Mouse (Mus musculus): Measurements from ENCODE around the gene Apbb1.

Apbb1 gene

GRCm38 (mm10) chr7:105581094-105581703 lies at the start of gene Apbb1:
TSS of gene Apbb1 (minus strand) at chr7:105581653.
- DNase-seq (ENCODE audit: low spot score in 2 of 2), result peak in 1 of 2 experiments; percentile 30

- DNase-seq (ENCODE audit: low spot score in 2 of 2), result no peak
Measured at GRCm38 (mm10) chr7:105628633-105629032, 47.2 kb upstream of the Apbb1 start.

- DNase-seq (ENCODE audit: low spot score in 2 of 2), result no peak
Measured at GRCm38 (mm10) chr7:105625397-105625796, 43.9 kb upstream of the Apbb1 start.

GRCm38 (mm10) chr7:105621646-105622292 lies 40.3 kb upstream of the Apbb1 start:
- no peak for DNase-seq (ENCODE audit: low spot score in 2 of 2)

GRCm38 (mm10) chr7:105621053-105621452 lies 39.6 kb upstream of the Apbb1 start:
- no peak for DNase-seq (ENCODE audit: low spot score in 2 of 2)

GRCm38 (mm10) chr7:105619701-105620100 lies 38.2 kb upstream of the Apbb1 start:
- DNase-seq (ENCODE audit: low spot score in 2 of 2), result no peak

- DNase-seq (ENCODE audit: low spot score in 2 of 2), result no peak
Measured at GRCm38 (mm10) chr7:105617810-105618209, 36.4 kb upstream of the Apbb1 start.

- no peak for DNase-seq (ENCODE audit: low spot score in 2 of 2)
Measured at GRCm38 (mm10) chr7:105616561-105616960, 35.1 kb upstream of the Apbb1 start.

GRCm38 (mm10) chr7:105615720-105616119 lies 34.3 kb upstream of the Apbb1 start:
- DNase-seq (ENCODE audit: low spot score in 2 of 2), result no peak

GRCm38 (mm10) chr7:105614400-105614799 lies 32.9 kb upstream of the Apbb1 start:
- DNase-seq (ENCODE audit: low spot score in 2 of 2), result no peak

- DNase-seq (ENCODE audit: low spot score in 2 of 2), result no peak
Measured at GRCm38 (mm10) chr7:105611767-105612166, 30.3 kb upstream of the Apbb1 start.

GRCm38 (mm10) chr7:105608467-105608866 lies 27.0 kb upstream of the Apbb1 start:
- no peak for DNase-seq (ENCODE audit: low spot score in 2 of 2)

GRCm38 (mm10) chr7:105602860-105603623 lies 21.6 kb upstream of the Apbb1 start:
- peak in 1 of 2 experiments; percentile 38 for DNase-seq (ENCODE audit: low spot score in 2 of 2)

- DNase-seq (ENCODE audit: low spot score in 2 of 2), result no peak
Measured at GRCm38 (mm10) chr7:105590097-105590496, 8.6 kb upstream of the Apbb1 start.

GRCm38 (mm10) chr7:105588325-105588912 lies 7.0 kb upstream of the Apbb1 start:
- no peak for DNase-seq (ENCODE audit: low spot score in 2 of 2)

GRCm38 (mm10) chr7:105581959-105582358 lies 506 bp upstream of the Apbb1 start:
- no peak for DNase-seq (ENCODE audit: low spot score in 2 of 2)

GRCm38 (mm10) chr7:105580627-105581089 lies 795 bp downstream of the Apbb1 start:
- no peak for DNase-seq (ENCODE audit: low spot score in 2 of 2)

- DNase-seq (ENCODE audit: low spot score in 2 of 2), result no peak
Measured at GRCm38 (mm10) chr7:105578481-105578880, 3.0 kb downstream of the Apbb1 start.

GRCm38 (mm10) chr7:105577377-105577871 lies 4.0 kb downstream of the Apbb1 start:
- DNase-seq (ENCODE audit: low spot score in 2 of 2), result no peak

GRCm38 (mm10) chr7:105576166-105576748 lies 5.2 kb downstream of the Apbb1 start:
- no peak for DNase-seq (ENCODE audit: low spot score in 2 of 2)

GRCm38 (mm10) chr7:105574537-105574936 lies 6.9 kb downstream of the Apbb1 start:
- DNase-seq (ENCODE audit: low spot score in 2 of 2), result no peak

GRCm38 (mm10) chr7:105572949-105573348 lies 8.5 kb downstream of the Apbb1 start:
- DNase-seq (ENCODE audit: low spot score in 2 of 2), result no peak
